Mouse (Mus musculus): ENCODE results near the gene Fance. TPM values are rescaled to one million over a fixed set of nuclear protein-coding genes. Genes with fewer than 3 reads are reported as not detected.
A peak's percentile ranks its signal among the peaks of the same experiment; 100 is the strongest.

Fance gene
- polyA plus RNA-seq, 1 experiment from 2014 or later = 34.0 TPM

- H3K9ac ChIP-seq (replicated peaks; ENCODE audit: low read length) = no peak overlapping the region
- no peak overlapping the region for H3K4me3 ChIP-seq (ENCODE audit: low read length)
- 72% methylated on average over 3 of the region's 3 CpGs for WGBS
- no peak for ATAC-seq (ENCODE audit: low FRiP score, low TSS enrichment)
- peaks cover 7% of the 10 kb centered on the region; the same call in 1 of the 2 replicates for H3K36me3 ChIP-seq (ENCODE audit: insufficient read depth, low read length)
- peaks cover 35% of the 10 kb centered on the region for H3K4me1 ChIP-seq (ENCODE audit: insufficient read depth, low read length)
- H3K4me2 ChIP-seq (replicated peaks; ENCODE audit: low read depth, low read length) = no peak overlapping the region
- no peaks in the 10 kb centered on the region for H3K9me3 ChIP-seq (ENCODE audit: low read length)
- peak overlapping the region; percentile 37; the same call in 1 of the 2 replicates for H3K27ac ChIP-seq (ENCODE audit: low read length)
- no peaks in the 10 kb centered on the region for H3K27me3 ChIP-seq (ENCODE audit: insufficient read depth, low read length)
Measured at GRCm38 (mm10) chr17:28290262-28290661, 23.1 kb upstream of the Fance start.

- no peak overlapping the region for H3K4me2 ChIP-seq (replicated peaks; ENCODE audit: low read depth, low read length)
- no peaks in the 10 kb centered on the region for H3K27me3 ChIP-seq (ENCODE audit: insufficient read depth, low read length)
- 72% methylated on average over 11 of the region's 11 CpGs for WGBS
- H3K9me3 ChIP-seq (ENCODE audit: low read length) = no peaks in the 10 kb centered on the region
- H3K4me1 ChIP-seq (ENCODE audit: insufficient read depth, low read length) = peaks cover 31% of the 10 kb centered on the region
- H3K4me3 ChIP-seq (ENCODE audit: low read length) = no peak overlapping the region
- peaks cover 7% of the 10 kb centered on the region; the same call in 1 of the 2 replicates for H3K36me3 ChIP-seq (ENCODE audit: insufficient read depth, low read length)
- no peak for ATAC-seq (ENCODE audit: low FRiP score, low TSS enrichment)
- no peak overlapping the region for H3K27ac ChIP-seq (ENCODE audit: low read length)
- H3K9ac ChIP-seq (replicated peaks; ENCODE audit: low read length) = no peak overlapping the region
Measured at GRCm38 (mm10) chr17:28290671-28291070, 22.6 kb upstream of the Fance start.

- Histone ChIP-seq H3K9me3 (ENCODE audit: low read length) (no peaks in the 10 kb centered on the region), H3K27me3 (ENCODE audit: insufficient read depth, low read length) (no peaks in the 10 kb centered on the region), H3K27ac (ENCODE audit: low read length) (no peak overlapping the region), H3K4me1 (ENCODE audit: insufficient read depth, low read length) (peaks cover 24% of the 10 kb centered on the region), H3K4me2 (replicated peaks; ENCODE audit: low read depth, low read length) (no peak overlapping the region), H3K9ac (replicated peaks; ENCODE audit: low read length) (no peak overlapping the region), H3K36me3 (ENCODE audit: insufficient read depth, low read length) (peaks cover 7% of the 10 kb centered on the region; the same call in 1 of the 2 replicates), H3K4me3 (ENCODE audit: low read length) (no peak overlapping the region)
- 80% methylated on average over 7 of the region's 7 CpGs for WGBS
- ATAC-seq (ENCODE audit: low FRiP score, low TSS enrichment) = no peak
Measured at GRCm38 (mm10) chr17:28291346-28291745, 22.0 kb upstream of the Fance start.

- no peak overlapping the region for H3K4me2 ChIP-seq (replicated peaks; ENCODE audit: low read depth, low read length)
- no peak overlapping the region for H3K4me3 ChIP-seq (ENCODE audit: low read length)
- H3K27me3 ChIP-seq (ENCODE audit: insufficient read depth, low read length) = no peaks in the 10 kb centered on the region
- no peak overlapping the region for H3K27ac ChIP-seq (ENCODE audit: low read length)
- H3K9ac ChIP-seq (replicated peaks; ENCODE audit: low read length) = no peak overlapping the region
- 0 out of 2 replicates have a peak, but pooled peaks cover 4% of the 10 kb centered on the region for H3K4me1 ChIP-seq (ENCODE audit: insufficient read depth, low read length)
- no peak for ATAC-seq (ENCODE audit: low FRiP score, low TSS enrichment)
- H3K9me3 ChIP-seq (ENCODE audit: low read length) = no peaks in the 10 kb centered on the region
- WGBS = 59% methylated on average over 4 of the region's 4 CpGs
- H3K36me3 ChIP-seq (ENCODE audit: insufficient read depth, low read length) = peaks cover 12% of the 10 kb centered on the region
Measured at GRCm38 (mm10) chr17:28293716-28294115, 19.6 kb upstream of the Fance start.

- no peak overlapping the region for H3K4me3 ChIP-seq (ENCODE audit: low read length)
- peaks cover 11% of the 10 kb centered on the region for H3K4me1 ChIP-seq (ENCODE audit: insufficient read depth, low read length)
- H3K27ac ChIP-seq (ENCODE audit: low read length) = no peak overlapping the region
- no peaks in the 10 kb centered on the region for H3K27me3 ChIP-seq (ENCODE audit: insufficient read depth, low read length)
- WGBS = 64% methylated on average over 17 of the region's 17 CpGs
- no peak for ATAC-seq (ENCODE audit: low FRiP score, low TSS enrichment)
- H3K9me3 ChIP-seq (ENCODE audit: low read length) = no peaks in the 10 kb centered on the region
- H3K36me3 ChIP-seq (ENCODE audit: insufficient read depth, low read length) = peaks cover 14% of the 10 kb centered on the region
- H3K9ac ChIP-seq (replicated peaks; ENCODE audit: low read length) = no peak overlapping the region
- no peak overlapping the region for H3K4me2 ChIP-seq (replicated peaks; ENCODE audit: low read depth, low read length)
Measured at GRCm38 (mm10) chr17:28294449-28295333, 18.6 kb upstream of the Fance start.

- ATAC-seq (ENCODE audit: low FRiP score, low TSS enrichment) = no peak
- no peak overlapping the region for H3K4me2 ChIP-seq (replicated peaks; ENCODE audit: low read depth, low read length)
- WGBS = 89% methylated on average over 17 of the region's 17 CpGs
- H3K9me3 ChIP-seq (ENCODE audit: low read length) = no peaks in the 10 kb centered on the region
- H3K27me3 ChIP-seq (ENCODE audit: insufficient read depth, low read length) = no peaks in the 10 kb centered on the region
- H3K4me3 ChIP-seq (ENCODE audit: low read length) = no peak overlapping the region
- H3K4me1 ChIP-seq (ENCODE audit: insufficient read depth, low read length) = peaks cover 12% of the 10 kb centered on the region
- peaks cover 7% of the 10 kb centered on the region for H3K36me3 ChIP-seq (ENCODE audit: insufficient read depth, low read length)
- no peak overlapping the region for H3K27ac ChIP-seq (ENCODE audit: low read length)
- no peak overlapping the region for H3K9ac ChIP-seq (replicated peaks; ENCODE audit: low read length)
Measured at GRCm38 (mm10) chr17:28298888-28299287, 14.4 kb upstream of the Fance start.

- Histone ChIP-seq H3K4me2 (replicated peaks; ENCODE audit: low read depth, low read length) (no peak overlapping the region), H3K27me3 (ENCODE audit: insufficient read depth, low read length) (no peaks in the 10 kb centered on the region), H3K36me3 (ENCODE audit: insufficient read depth, low read length) (peaks cover 7% of the 10 kb centered on the region), H3K27ac (ENCODE audit: low read length) (0 out of 2 replicates have a peak overlapping the region, but pooled peaks have one; percentile 39), H3K4me1 (ENCODE audit: insufficient read depth, low read length) (peaks cover 12% of the 10 kb centered on the region), H3K9ac (replicated peaks; ENCODE audit: low read length) (no peak overlapping the region; the same call in 1 of the 2 replicates), H3K9me3 (ENCODE audit: low read length) (no peaks in the 10 kb centered on the region), H3K4me3 (ENCODE audit: low read length) (no peak overlapping the region)
- whole genome bisulfite sequencing = 34% methylated on average over 10 of the region's 11 CpGs
- peak; percentile 53; the same call in 1 of the 2 replicates for ATAC-seq (ENCODE audit: low FRiP score, low TSS enrichment)
Measured at GRCm38 (mm10) chr17:28299669-28300320, 13.5 kb upstream of the Fance start.

GRCm38 (mm10) chr17:28300323-28300722, 13.0 kb upstream of the Fance start:
- Histone ChIP-seq H3K4me2 (replicated peaks; ENCODE audit: low read depth, low read length) (no peak overlapping the region), H3K27ac (ENCODE audit: low read length) (0 out of 2 replicates have a peak overlapping the region, but pooled peaks have one; percentile 39), H3K36me3 (ENCODE audit: insufficient read depth, low read length) (peaks cover 7% of the 10 kb centered on the region), H3K9me3 (ENCODE audit: low read length) (no peaks in the 10 kb centered on the region), H3K4me3 (ENCODE audit: low read length) (no peak overlapping the region), H3K27me3 (ENCODE audit: insufficient read depth, low read length) (no peaks in the 10 kb centered on the region), H3K4me1 (ENCODE audit: insufficient read depth, low read length) (peaks cover 12% of the 10 kb centered on the region), H3K9ac (replicated peaks; ENCODE audit: low read length) (no peak overlapping the region; the same call in 1 of the 2 replicates)
- peak; percentile 53; the same call in 1 of the 2 replicates for ATAC-seq (ENCODE audit: low FRiP score, low TSS enrichment)
- WGBS = 44% methylated on average over 9 of the region's 9 CpGs

GRCm38 (mm10) chr17:28300850-28301249, 12.5 kb upstream of the Fance start:
- Histone ChIP-seq H3K9me3 (ENCODE audit: low read length) (no peaks in the 10 kb centered on the region), H3K27ac (ENCODE audit: low read length) (no peak overlapping the region), H3K9ac (replicated peaks; ENCODE audit: low read length) (no peak overlapping the region), H3K27me3 (ENCODE audit: insufficient read depth, low read length) (no peaks in the 10 kb centered on the region), H3K36me3 (ENCODE audit: insufficient read depth, low read length) (peaks cover 7% of the 10 kb centered on the region), H3K4me1 (ENCODE audit: insufficient read depth, low read length) (peaks cover 12% of the 10 kb centered on the region), H3K4me2 (replicated peaks; ENCODE audit: low read depth, low read length) (no peak overlapping the region), H3K4me3 (ENCODE audit: low read length) (no peak overlapping the region)
- ATAC-seq (ENCODE audit: low FRiP score, low TSS enrichment) = no peak; the same call in 1 of the 2 replicates
- 59% methylated on average over 3 of the region's 3 CpGs for WGBS

Measured in kidney, embryonic 16.5 days (tissue).